Mouse (Mus musculus): Measurements from ENCODE around the gene Apol9b. TPM values are rescaled to one million over a fixed set of nuclear protein-coding genes. Genes with fewer than 3 reads are reported as not detected.

Gene Apol9b
- total RNA-seq, 2 experiments from 2014 or later: 0.37 TPM; not detected in 1

DNA sequence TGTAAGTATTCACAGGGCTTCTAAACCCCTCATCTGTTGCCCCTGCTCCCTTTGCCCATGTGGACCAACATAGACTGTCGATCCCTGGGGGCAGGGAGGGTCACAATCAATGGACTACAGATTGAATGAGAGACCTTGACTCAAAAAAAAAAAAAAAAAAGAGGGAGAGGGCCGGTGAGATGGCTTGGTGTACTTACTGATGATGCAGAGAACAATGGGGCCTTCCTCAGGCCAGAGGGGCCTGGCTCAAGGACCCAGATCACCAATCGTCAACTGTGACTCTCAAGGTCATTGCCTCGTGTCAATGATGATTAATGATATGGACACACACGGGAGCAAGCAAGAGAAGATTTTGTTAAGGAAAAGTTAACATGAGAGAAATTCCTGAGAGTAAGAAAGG, 15.8 kb downstream of the Apol9b start:
- DNase-seq (ENCODE audit: low spot score in 2 of 2): no peak
- intact Hi-C loops (cut with DNase I): no loop called here

- no peak for DNase-seq (ENCODE audit: low spot score in 2 of 2)
- intact Hi-C loops (cut with DNase I): no loop called here
Observed at GRCm38 (mm10) chr15:77745081-77745480, 16.2 kb downstream of the Apol9b start.

GRCm38 (mm10) chr15:77746326-77746725, 17.5 kb downstream of the Apol9b start:
- DNase-seq (ENCODE audit: low spot score in 2 of 2): no peak
- intact Hi-C loops (cut with DNase I): no loop called here

DNA sequence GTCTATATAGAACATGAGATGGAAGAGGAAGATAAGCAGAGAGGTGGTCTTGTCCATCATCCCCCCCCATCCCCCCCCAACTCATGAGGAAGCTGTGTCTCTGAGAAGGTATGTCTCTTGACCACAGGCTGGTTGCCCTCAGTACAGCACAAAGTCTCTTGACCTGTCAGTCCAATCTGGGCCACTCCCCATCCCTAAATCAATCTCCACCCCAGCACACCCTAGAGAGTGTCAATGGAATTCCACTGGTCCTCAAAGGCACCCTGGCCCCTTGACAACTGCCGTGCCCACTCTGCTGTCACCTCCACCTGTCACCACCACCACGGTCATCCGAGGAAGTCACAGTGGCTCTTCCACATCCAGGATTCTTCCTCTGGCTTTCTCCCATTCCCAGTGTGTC, 19.6 kb downstream of the Apol9b start:
- intact Hi-C loops (cut with DNase I): no loop called here
- no peak for DNase-seq (ENCODE audit: low spot score in 2 of 2)

- intact Hi-C loops (cut with DNase I): no loop called here
- no peak for DNase-seq (ENCODE audit: low spot score in 2 of 2)
Observed at GRCm38 (mm10) chr15:77749717-77750116, 20.9 kb downstream of the Apol9b start.

- intact Hi-C loops (cut with DNase I): no loop called here
- peak in 1 of 2 experiments; percentile 50 for DNase-seq (ENCODE audit: low spot score in 2 of 2)
Observed at GRCm38 (mm10) chr15:77750461-77750860, 21.6 kb downstream of the Apol9b start.

DNA sequence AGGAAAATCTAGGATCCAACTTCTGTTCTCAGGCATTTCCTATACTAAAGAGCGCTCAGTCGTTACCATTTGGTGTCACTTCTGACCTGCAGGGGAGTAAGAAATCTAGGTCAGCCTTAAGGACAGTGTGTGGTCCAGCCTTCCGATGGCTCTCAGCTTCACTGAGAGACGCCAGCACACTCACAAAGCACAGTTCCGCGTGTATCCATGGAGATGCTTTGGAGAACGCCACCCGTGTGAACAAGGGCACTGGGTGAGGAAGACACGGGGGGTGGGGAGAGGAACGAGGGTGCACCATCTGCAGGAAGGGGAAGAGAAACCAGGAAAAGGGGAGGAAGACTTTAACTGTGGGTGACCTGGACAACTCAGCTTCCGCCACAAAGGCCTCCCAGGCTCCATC, 23.6 kb downstream of the Apol9b start:
- intact Hi-C loops (cut with DNase I): no loop called here
- no peak for DNase-seq (ENCODE audit: low spot score in 2 of 2)

DNA sequence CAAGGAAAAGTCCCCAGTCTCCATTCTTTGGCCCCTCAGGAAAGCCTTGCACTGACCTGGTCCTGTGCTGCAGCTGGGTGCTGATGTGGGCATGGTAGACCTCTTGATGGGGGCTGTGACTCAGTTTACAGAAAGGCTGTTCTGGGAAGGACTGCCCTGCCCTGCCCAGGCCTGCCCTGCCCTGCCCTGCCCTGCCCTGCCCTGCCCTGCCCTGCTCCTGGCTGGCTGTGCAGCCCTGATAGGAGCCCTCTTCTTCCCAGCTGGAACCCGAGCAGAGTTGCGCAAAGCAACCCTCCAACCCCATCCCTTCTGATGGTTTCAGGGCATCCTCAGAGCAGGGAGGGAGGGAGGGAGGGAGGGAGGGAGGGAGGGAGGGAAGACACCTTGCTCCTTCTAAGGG, 26.3 kb downstream of the Apol9b start:
- no peak for DNase-seq (ENCODE audit: low spot score in 2 of 2)
- intact Hi-C loops (cut with DNase I): no loop called here

DNA sequence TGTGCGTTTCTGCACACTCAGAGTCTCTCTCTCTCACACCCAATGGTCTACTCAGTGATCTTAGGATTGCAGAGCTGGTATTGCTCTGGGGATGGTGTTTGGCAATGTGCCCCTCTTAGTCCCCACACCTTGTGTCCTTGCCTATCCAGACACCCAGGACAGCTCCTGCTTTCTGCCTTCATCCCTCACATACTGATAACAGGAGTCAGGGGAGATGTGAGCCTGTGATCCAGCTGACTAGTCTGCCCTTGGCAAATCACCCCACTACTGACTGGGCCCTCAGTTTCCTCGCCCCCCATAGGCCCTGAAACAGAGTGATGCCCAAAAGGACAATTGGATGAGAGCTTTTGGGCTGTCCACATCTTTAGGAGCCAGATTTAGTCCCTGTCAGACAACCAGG, 27.2 kb downstream of the Apol9b start:
- DNase-seq (ENCODE audit: low spot score in 2 of 2): no peak
- intact Hi-C loops (cut with DNase I): no loop called here

DNA sequence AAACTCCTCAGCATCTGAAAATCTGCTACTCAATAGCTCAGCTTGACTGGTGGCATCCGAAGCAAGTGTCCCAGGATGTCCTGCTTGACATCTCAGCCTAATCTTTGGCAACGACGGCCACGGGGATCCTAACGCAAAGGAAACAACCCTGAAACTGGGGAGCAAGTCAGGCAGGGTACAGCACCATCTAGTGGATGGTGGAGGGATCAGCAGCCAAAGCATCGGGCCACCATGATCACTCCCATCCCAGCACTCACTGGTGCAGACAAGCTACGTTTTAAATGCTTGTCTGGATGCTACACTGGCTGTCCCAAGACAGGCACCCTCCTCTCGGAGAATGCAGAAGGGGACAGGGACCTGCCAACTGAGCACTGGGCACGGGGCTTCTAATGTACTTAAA, 28.0 kb downstream of the Apol9b start, which contains the start of gene Apol8:
Gene Apol8, minus strand, starts transcription at position 156 of the 400 bp plus-strand sequence.
- peak; percentile 73 to 74 for DNase-seq (ENCODE audit: low spot score in 2 of 2)
- intact Hi-C loops (cut with DNase I): no loop called here

DNA sequence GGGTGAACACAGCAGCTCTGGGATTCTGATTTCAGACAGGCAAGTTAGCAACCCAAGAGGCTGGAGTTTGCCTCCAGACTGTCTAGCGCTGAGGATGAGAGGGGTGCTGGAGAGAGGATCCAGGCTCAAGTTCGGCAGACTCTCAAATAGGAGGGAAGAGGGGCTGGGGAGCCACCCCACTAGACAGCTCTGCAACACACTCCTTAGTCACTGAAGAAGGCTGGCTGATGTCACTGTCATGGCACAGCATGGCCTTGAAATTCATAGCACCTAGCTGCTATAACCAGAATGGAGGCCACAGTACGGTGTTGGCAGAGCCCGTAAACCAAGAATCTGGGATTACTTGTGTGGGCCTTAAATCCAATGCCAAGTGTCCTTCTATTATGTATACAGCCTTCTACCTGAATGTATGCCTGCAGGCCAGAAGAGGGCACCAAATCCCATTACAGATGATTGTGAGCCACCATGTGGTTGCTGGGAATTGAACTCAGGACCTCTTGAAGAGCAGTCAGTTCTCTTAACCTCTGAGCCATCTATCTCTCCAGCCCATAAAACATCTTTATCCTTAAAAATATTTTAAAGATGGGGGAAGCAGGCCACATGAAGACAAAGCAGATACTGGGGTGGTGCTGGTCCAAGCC, 28.9 kb downstream of the Apol9b start:
- DNase-seq (ENCODE audit: low spot score in 2 of 2): no peak
- intact Hi-C loops (cut with DNase I): no loop called here

DNA sequence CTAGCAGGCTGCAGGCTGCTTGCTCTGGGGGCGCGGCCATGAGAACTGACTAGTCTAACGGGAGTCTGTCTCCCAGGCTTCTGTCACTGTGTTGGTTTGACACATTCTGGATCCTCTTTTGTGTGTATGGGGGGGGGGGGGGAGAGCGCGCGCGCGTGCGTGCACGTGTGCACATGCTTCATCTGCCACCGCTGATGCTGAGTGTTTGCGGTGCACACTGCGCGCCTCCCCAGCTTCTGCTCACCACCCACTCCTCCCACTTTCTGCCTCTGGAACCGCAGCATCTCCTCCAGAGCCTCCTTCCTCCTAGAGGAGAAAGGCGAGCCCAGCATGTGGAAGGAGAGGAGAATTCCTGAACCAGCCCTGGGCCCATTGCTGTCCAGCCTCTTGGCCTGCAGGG, 31.2 kb downstream of the Apol9b start:
- intact Hi-C loops (cut with DNase I): no loop called here

GRCm38 (mm10) chr15:77761083-77761482, 32.2 kb downstream of the Apol9b start:
- DNase-seq (ENCODE audit: low spot score in 2 of 2): no peak
- intact Hi-C loops (cut with DNase I): no loop called here

More for the DNA sequence above, 31.2 kb downstream of the Apol9b start:
- DNase-seq (ENCODE audit: low spot score in 2 of 2): peak in 1 of 2 experiments; percentile 39

DNA sequence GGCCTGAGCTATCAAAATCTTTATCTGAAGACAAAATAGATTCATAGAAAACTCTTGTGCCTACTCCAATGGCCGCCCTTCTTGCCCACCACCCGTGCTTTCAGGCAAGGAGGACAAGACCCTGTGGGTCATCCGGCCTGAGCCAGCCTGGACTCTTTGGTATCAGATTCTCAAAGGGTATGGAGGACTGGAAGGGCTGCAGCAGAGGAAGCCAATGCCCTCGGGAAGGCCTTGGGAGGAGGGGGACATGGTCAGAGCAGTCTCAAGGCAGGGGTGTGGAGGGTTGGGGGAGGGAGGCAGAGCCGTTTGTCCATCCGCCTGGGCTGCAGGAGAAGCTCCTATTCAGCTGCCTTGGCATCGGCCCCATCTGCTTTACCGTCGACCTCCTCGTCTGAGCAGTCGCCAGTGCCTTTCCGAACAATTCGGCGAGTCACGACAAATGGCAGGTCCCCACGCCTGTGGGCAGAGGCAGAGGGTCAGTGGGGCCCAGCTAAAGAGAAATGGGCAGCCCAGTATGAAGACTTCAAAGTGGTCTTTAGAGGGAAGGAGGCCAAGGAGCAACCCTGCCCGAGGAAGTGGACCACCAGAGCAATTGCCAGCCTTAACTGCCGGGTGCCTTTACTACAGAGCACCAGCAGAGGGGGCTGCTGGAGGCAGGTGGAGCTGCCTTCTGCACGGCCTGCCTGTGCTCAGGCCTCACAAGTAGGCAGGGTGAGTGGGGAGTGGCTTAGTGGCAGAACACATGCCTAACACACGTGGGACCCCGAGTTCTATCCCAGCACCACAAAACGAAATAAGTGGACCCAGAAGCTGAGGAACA, 32.9 kb downstream of the Apol9b start:
- intact Hi-C loops (cut with DNase I): no loop called here
- peak; percentile 37 to 65 for DNase-seq (ENCODE audit: low spot score in 2 of 2)

GRCm38 (mm10) chr15:77763050-77763449, 34.2 kb downstream of the Apol9b start:
- no peak for DNase-seq (ENCODE audit: low spot score in 2 of 2)
- intact Hi-C loops (cut with DNase I): no loop called here

- intact Hi-C loops (cut with DNase I): no loop called here
- no peak for DNase-seq (ENCODE audit: low spot score in 2 of 2)
Observed at GRCm38 (mm10) chr15:77763702-77764101, 34.9 kb downstream of the Apol9b start.

DNA sequence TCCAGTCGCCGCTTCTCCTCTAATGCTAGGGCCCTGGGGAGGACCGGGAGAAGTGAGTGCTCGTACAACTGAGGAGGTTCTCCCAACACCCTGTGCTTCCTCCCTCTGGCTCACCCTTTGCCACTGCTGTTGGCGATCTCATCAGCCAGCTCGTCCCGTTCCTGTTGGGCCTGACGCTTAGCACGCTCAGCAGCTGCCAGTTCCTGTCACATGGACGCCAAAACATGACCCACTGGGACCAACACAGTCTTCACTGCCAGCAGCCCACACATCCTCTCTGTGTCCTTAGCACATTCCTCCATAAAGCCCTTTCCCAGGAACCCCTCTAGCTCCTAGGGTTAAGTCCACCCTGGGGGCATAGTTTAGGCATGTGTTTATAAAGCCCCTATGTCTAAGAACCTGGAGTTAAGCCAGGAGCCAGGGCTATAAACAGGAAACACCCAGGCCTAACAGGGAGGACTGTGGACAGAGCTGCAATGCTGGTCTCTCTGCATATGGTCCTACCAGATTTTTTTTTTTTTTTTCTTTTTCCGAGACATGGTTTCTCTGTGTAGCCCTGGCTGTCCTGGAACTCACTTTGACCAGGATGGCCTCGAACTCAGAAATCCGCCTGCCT, 35.7 kb downstream of the Apol9b start:
- DNase-seq (ENCODE audit: low spot score in 2 of 2): no peak
- intact Hi-C loops (cut with DNase I): no loop called here

DNA sequence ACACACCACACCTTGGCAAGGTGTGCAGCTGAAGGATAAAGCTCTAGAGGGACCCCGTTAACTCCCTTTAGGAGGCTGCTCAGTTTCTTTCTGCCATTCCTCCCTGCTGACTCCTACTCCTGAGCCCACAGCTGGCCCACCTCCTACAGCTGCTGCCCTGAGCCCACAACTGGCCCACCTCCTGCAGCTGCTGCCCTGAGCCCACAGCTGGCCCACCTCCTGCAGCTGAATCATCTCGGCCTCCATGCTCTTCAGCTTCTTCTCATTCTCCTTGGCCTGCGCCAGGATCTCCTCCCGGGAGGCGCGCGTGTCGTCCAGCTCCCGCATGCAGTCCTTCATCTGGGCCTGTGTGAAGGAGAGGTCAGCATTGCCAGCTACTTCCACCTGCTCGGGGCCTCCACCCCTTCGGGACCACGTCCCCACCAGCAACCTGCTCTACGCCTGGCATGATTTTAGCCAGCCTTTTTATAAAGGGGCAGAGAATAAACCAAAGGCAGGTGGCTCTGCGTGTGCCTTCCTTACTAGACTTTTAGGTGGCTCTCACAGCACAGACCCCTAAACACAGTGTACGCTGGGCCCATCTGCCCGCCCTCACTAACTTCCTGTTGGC, 36.8 kb downstream of the Apol9b start:
- intact Hi-C loops (cut with DNase I): no loop called here
- DNase-seq (ENCODE audit: low spot score in 2 of 2): no peak

- intact Hi-C loops (cut with DNase I): no loop called here
Observed at GRCm38 (mm10) chr15:77766981-77767380, 38.1 kb downstream of the Apol9b start.

GRCm38 (mm10) chr15:77770341-77770740, 41.5 kb downstream of the Apol9b start:
- intact Hi-C loops (cut with DNase I): no loop called here

More at GRCm38 (mm10) chr15:77766981-77767380, 38.1 kb downstream of the Apol9b start:
- DNase-seq (ENCODE audit: low spot score in 2 of 2): no peak

More at GRCm38 (mm10) chr15:77770341-77770740, 41.5 kb downstream of the Apol9b start:
- no peak for DNase-seq (ENCODE audit: low spot score in 2 of 2)
